In the genomic region with DNA sequence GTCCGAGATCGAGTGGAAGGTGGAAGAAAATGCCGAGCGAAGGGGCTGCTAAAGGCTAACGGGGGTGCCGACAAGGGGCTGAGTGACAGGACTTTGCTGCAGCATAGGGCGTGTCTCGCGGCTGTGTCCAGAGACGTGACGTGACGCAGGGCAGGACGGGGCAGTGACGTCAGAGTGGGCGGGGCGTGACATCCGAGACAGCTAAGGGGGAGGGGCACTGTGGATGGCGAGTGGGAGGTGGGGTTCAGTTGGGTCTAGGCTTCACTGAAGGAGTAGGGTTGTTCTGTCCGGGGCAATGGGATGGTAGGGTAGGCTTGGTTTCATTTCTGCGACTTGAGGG, we compare ENCODE assay signal across 8 mouse cellular contexts. TPM values are rescaled to one million over a fixed set of nuclear protein-coding genes. Genes with fewer than 3 reads are reported as not detected.
DNase-seq lines count a peak whose midpoint lies in the region; ATAC-seq and TF ChIP-seq lines count a peak whose summit lies in the region.

No protein-coding gene starts in this region.

- peak overlapping the region; percentile 80 for H3K4me2 ChIP-seq in hindbrain, embryonic 15.5 days

- no peaks in the 10 kb centered on the region for H3K27me3 ChIP-seq in Patski
- H3K27me3 ChIP-seq in hindbrain, embryonic 15.5 days = no peaks in the 10 kb centered on the region

- peak overlapping the region; percentile 74 for H3K9ac ChIP-seq in hindbrain, embryonic 15.5 days

- CTCF ChIA-PET in Patski (lab: Charles Lee) = interaction anchor here (0.8 to 0.9 kb wide), 2 partner anchors 8 to 69 kb away, joined by 3 to 4 read pairs; no protein-coding TSS in a partner anchor

- peaks cover 33% of the 10 kb centered on the region for H3K4me1 ChIP-seq in hindbrain, embryonic 15.5 days (replicated peaks)

- H3K9me3 ChIP-seq in hindbrain, embryonic 15.5 days = no peaks in the 10 kb centered on the region

- peak overlapping the region; percentile 80 for H3K4me3 ChIP-seq in hindbrain, embryonic 15.5 days

- DNase-seq in Patski (ENCODE audit: low read depth, low spot score) = peak; percentile 54
- peak; percentile 97 to 99 for DNase-seq in cerebellum, postnatal 14 days
- DNase-seq in frontal cortex, postnatal 25 days (ENCODE audit: low spot score in 2 of 2) = peak; percentile 84 to 89
- DNase-seq in left cerebral cortex, adult 11 months (ENCODE audit: low spot score) = peak; percentile 87
- DNase-seq in lung, postnatal 4 days = peak; percentile 95 to 97
- DNase-seq in retina, postnatal 7 days (ENCODE audit: low read depth, low spot score) = peak; percentile 86
- peak; percentile 89 for DNase-seq in urinary bladder, adult 2 months (ENCODE audit: low spot score)

- in situ Hi-C loops in Patski (cut with MboI; ENCODE audit: low pct_unique_long_range_greater_than_20kb) = no loop called here

- peaks cover 10% of the 10 kb centered on the region; the same call in 1 of the 2 replicates for H3K36me3 ChIP-seq in hindbrain, embryonic 15.5 days

- no peak for TF ChIP-seq CTCF in Patski (IDR thresholded peaks at IDR 0.05)

- peak overlapping the region; percentile 97 for H3K27ac ChIP-seq in hindbrain, embryonic 15.5 days (replicated peaks)

- ATAC-seq in Patski = peak; percentile 48
- ATAC-seq in hindbrain, embryonic 15.5 days (ENCODE audit: low FRiP score, low read depth) = peak; percentile 80

- POLR2A ChIA-PET in Patski (lab: Charles Lee) = interaction anchor here (0.8 kb wide), 1 partner anchor 33 kb away, joined by 3 read pairs; the partner anchor contains the start of gene Mc1r

- WGBS in hindbrain, embryonic 15.5 days = 1% methylated on average over 20 of the region's 20 CpGs

RNA-seq across cellular contexts. Expression of gene Tcf25, which starts 0.7 kb away (rescaled TPM):
- polyA plus RNA-seq in Patski (2021) = 232 TPM
- 332 and 377 TPM in 2 replicates for polyA plus RNA-seq in hindbrain, embryonic 15.5 days (2015; fragmentation: Nextera tagmentation; extraction: Ambion mirVana)
- polyA plus RNA-seq in urinary bladder, adult 2 months (2012; rRNA removed) = 193 TPM in 2 replicates

RNA-seq across cellular contexts. Expression of gene Mc1r, which starts 32.7 kb away (rescaled TPM):
- 0.05 TPM for polyA plus RNA-seq in Patski (2021)
- polyA plus RNA-seq in hindbrain, embryonic 15.5 days (2015; fragmentation: Nextera tagmentation; extraction: Ambion mirVana) = 0.06 and 0.16 TPM in 2 replicates
- not detected in 2 replicates for polyA plus RNA-seq in urinary bladder, adult 2 months (2012; rRNA removed)

RNA-seq across cellular contexts. Expression of gene Tubb3, which starts 37.0 kb away (rescaled TPM):
- polyA plus RNA-seq in Patski (2021) = 3.9 TPM
- 1,757 and 1,788 TPM in 2 replicates for polyA plus RNA-seq in hindbrain, embryonic 15.5 days (2015; fragmentation: Nextera tagmentation; extraction: Ambion mirVana)
- 3.6 and 3.7 TPM in 2 replicates for polyA plus RNA-seq in urinary bladder, adult 2 months (2012; rRNA removed)

RNA-seq across cellular contexts. Expression of gene Spire2, which starts 41.7 kb away (rescaled TPM):
- polyA plus RNA-seq in Patski (2021) = 7.1 TPM
- 38.3 and 39.5 TPM in 2 replicates for polyA plus RNA-seq in hindbrain, embryonic 15.5 days (2015; fragmentation: Nextera tagmentation; extraction: Ambion mirVana)
- polyA plus RNA-seq in urinary bladder, adult 2 months (2012; rRNA removed) = 4.8 and 5.3 TPM in 2 replicates

RNA-seq across cellular contexts. Expression of gene Def8, which starts 49.1 kb away (rescaled TPM):
- 38.9 TPM for polyA plus RNA-seq in Patski (2021)
- 48.6 and 51.6 TPM in 2 replicates for polyA plus RNA-seq in hindbrain, embryonic 15.5 days (2015; fragmentation: Nextera tagmentation; extraction: Ambion mirVana)
- 28.7 and 32.1 TPM in 2 replicates for polyA plus RNA-seq in urinary bladder, adult 2 months (2012; rRNA removed)

Comparison
In these comparisons a context has a peak if more than half of its experiments do, and no peak if none do; other contexts are left out.
1. Peak in every context shown above with its lines: DNase-seq, ATAC-seq, H3K4me3 ChIP-seq and H3K27ac ChIP-seq.
2. RNA of gene Tubb3, which starts 37.0 kb away (polyA plus RNA-seq): 1,757 to 1,788 TPM in hindbrain, embryonic 15.5 days; 3.9 TPM in Patski (single experiment) and 3.6 to 3.7 TPM in urinary bladder, adult 2 months; every median in the first group is over 100 times any median in the second.